Mouse (Mus musculus) forebrain, embryonic 14.5 days (tissue): ENCODE measurements around the gene Extl1. TPM values are rescaled to one million over a fixed set of nuclear protein-coding genes. Genes with fewer than 3 reads are reported as not detected.

ENCODE experiments used
- ATAC-seq: fragments of 200-750 bp; cut with Nextera tagmentation; 2 replicates; pipeline ENCODE4 v1.8.0; 2017; ENCODE audit warnings: mild to moderate bottlenecking, moderate library complexity
- DNase-seq: peaks from one replicate; pipeline ENCODE4 v3.0.0-alpha.2; 2015; ENCODE audit warnings: low spot score
- H3K27ac ChIP-seq: fragments of 300-500 bp; sonication (generic); 2 replicates; pipeline ENCODE4 v1.5.1; 2014; ENCODE audit warnings: low read depth, mild to moderate bottlenecking, control low read depth, low read length, moderate library complexity
- H3K27me3 ChIP-seq: fragments of 300-500 bp; sonication (generic); replicated peaks from 2 replicates; pipeline ENCODE4 v1.6.1; 2014; ENCODE audit warnings: low read length, control low read depth, mixed read lengths; ENCODE audit not compliant: control insufficient read depth, insufficient read depth
- H3K36me3 ChIP-seq: fragments of 300-500 bp; sonication (generic); 2 replicates; pipeline ENCODE4 v1.6.1; 2014; ENCODE audit warnings: low read length, control low read depth; ENCODE audit not compliant: control insufficient read depth, insufficient read depth
- H3K4me1 ChIP-seq: fragments of 300-500 bp; sonication (generic); 2 replicates; pipeline ENCODE4 v1.6.1; 2014; ENCODE audit warnings: antibody characterized with exemption, low read length, control low read depth; ENCODE audit not compliant: control insufficient read depth, insufficient read depth
- H3K4me2 ChIP-seq: fragments of 300-500 bp; sonication (generic); 2 replicates; pipeline ENCODE4 v1.6.1; 2014; ENCODE audit warnings: mild to moderate bottlenecking, control low read depth, low read length
- H3K4me3 ChIP-seq: fragments of 300-500 bp; sonication (generic); 2 replicates; pipeline ENCODE4 v1.5.1; 2014; ENCODE audit warnings: low read depth, low read length, control low read depth
- H3K9ac ChIP-seq: fragments of 300-500 bp; sonication (generic); 2 replicates; pipeline ENCODE4 v1.6.1; 2014; ENCODE audit warnings: mild to moderate bottlenecking, low read length, control low read depth, moderate library complexity
- H3K9me3 ChIP-seq: fragments of 300-500 bp; sonication (generic); replicated peaks from 2 replicates; pipeline ENCODE4 v1.6.1; 2016; ENCODE audit warnings: low read length, control low read depth, mixed read lengths; ENCODE audit not compliant: control insufficient read depth
- WGBS: fragments of 180-500 bp; shearing (Covaris S2); extraction: QIAGEN DNeasy Blood & Tissue Kit; methylation state at CpG from one replicate; pipeline ENCODE4 v1.1.7; 2014; 5-methylcytosine and 5-hydroxymethylcytosine counted together
- polyA plus RNA-seq: library from polyadenylated mRNA; unstranded; fragments of >200 nt; fragmentation: Nextera tagmentation; extraction: Ambion mirVana; gene quantifications from 2 replicates; pipeline ENCODE4 v1.2.1, GENCODE M21; 2014

Extl1 gene
- polyA plus RNA-seq, 1 experiment from 2014 or later: 0.14 TPM

GRCm38 (mm10) chr4:134374306-134374705 is 9.3 kb downstream of the Extl1 start:
- no peak for ATAC-seq
- H3K4me2 ChIP-seq: no peak overlapping the region
- WGBS: 73% methylated on average over 1 of the region's 1 CpGs
- H3K4me3 ChIP-seq: no peak overlapping the region
- H3K9me3 ChIP-seq: no peaks in the 10 kb centered on the region
- no peaks in the 10 kb centered on the region for H3K36me3 ChIP-seq
- H3K4me1 ChIP-seq: peaks cover 6% of the 10 kb centered on the region
- H3K9ac ChIP-seq: no peak overlapping the region
- H3K27ac ChIP-seq: no peak overlapping the region
- peaks cover 29% of the 10 kb centered on the region for H3K27me3 ChIP-seq
- no peak for DNase-seq

DNA sequence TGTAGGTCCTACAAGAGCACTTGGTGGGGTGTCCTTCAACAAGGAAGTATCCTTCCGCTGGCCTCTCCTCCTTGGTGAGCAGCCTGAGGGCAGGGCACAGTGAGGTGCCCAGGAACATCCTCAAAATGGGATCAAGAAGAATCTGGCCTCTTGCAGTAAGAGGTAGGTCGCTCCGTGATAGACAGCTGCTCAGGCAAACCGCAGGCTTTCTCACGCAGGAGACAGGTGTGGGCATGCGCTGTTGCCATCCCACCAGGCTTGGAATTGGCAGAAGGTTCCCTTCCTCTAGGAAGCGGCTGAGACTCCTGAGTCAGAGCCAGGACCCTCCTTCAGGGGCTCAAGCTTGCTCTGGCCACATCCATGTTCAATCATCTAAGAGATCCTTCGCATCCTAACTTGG is 10.4 kb downstream of the Extl1 start:
- Histone ChIP-seq H3K9ac (no peak overlapping the region), H3K4me1 (peaks cover 6% of the 10 kb centered on the region), H3K4me2 (no peak overlapping the region), H3K27ac (no peak overlapping the region), H3K4me3 (no peak overlapping the region), H3K9me3 (no peaks in the 10 kb centered on the region), H3K27me3 (peaks cover 29% of the 10 kb centered on the region), H3K36me3 (no peaks in the 10 kb centered on the region)
- no peak for DNase-seq
- no peak for ATAC-seq
- 80% methylated on average over 8 of the region's 8 CpGs for WGBS

DNA sequence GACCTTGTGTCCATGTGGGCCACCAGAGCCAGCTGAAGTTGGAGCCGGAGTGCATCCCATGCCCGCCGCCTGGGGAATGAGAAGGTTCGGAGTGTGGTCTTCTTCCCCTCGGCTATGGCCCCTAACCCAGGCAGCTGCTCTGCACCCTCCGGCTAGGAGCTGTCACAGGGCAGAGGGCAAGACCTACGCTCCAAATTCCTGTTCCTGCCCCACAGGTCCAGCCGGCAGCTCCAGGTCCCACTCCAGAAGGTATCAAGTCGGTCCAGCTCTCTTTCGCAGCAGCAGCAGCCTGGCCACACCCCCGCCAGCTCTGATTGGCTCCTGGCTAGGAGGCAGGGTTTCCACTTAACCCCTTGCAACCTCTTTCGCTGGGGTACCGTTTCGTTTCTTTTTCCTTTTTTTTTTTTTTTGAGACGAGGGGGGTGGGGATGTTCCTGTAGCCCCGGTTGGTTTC is 11.3 kb downstream of the Extl1 start:
- peak overlapping the region; percentile 36 for H3K4me3 ChIP-seq
- H3K4me2 ChIP-seq: peak overlapping the region; percentile 79
- no peaks in the 10 kb centered on the region for H3K36me3 ChIP-seq
- H3K9me3 ChIP-seq: no peaks in the 10 kb centered on the region
- DNase-seq (peak; percentile 86), ATAC-seq (peak; percentile 91)
- H3K9ac ChIP-seq: peak overlapping the region; percentile 59
- H3K4me1 ChIP-seq: peaks cover 6% of the 10 kb centered on the region
- under 1% methylated on average over 16 of the region's 16 CpGs for WGBS
- H3K27me3 ChIP-seq: peaks cover 29% of the 10 kb centered on the region
- H3K27ac ChIP-seq: no peak overlapping the region

GRCm38 (mm10) chr4:134371316-134371855 is 12.3 kb downstream of the Extl1 start:
- H3K4me2 ChIP-seq: peak overlapping the region; percentile 79
- no peak for ATAC-seq
- peak overlapping the region; percentile 36 for H3K4me3 ChIP-seq
- no peaks in the 10 kb centered on the region for H3K9me3 ChIP-seq
- no peak overlapping the region for H3K27ac ChIP-seq
- H3K36me3 ChIP-seq: no peaks in the 10 kb centered on the region
- peaks cover 29% of the 10 kb centered on the region for H3K27me3 ChIP-seq
- WGBS: 2% methylated on average over 17 of the region's 17 CpGs
- peaks cover 6% of the 10 kb centered on the region for H3K4me1 ChIP-seq
- H3K9ac ChIP-seq: no peak overlapping the region; the same call in 1 of the 2 replicates
- no peak for DNase-seq

DNA sequence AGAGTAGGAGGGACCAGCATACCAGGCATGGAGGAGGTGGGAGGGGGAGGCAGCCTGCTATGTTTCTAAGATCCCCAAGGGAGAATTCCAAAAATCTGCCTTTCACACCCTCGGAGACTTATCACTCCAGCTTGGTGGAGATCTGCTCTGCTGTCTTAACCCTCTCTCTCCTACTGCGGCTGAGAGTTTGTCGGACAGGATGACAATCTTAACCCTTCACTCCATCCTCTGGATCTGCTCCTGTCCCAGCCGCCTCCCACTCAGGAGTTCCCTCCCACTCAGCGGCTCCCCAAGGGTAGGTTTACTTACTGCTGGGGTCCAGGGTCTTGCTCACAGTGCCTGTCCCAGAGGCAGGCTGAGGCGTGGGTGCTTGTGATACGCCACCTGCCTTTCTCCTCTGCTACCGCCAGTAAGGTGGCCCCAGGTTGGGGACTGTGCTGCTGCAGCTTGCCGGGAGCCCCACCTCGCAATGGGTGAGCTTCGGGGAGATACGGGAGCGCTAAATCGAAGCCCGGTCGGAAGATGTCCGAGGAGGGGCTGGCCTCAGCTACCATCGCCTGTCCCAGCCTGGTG is 12.9 kb downstream of the Extl1 start:
- peaks cover 29% of the 10 kb centered on the region for H3K27me3 ChIP-seq
- H3K4me1 ChIP-seq: peaks cover 6% of the 10 kb centered on the region
- no peaks in the 10 kb centered on the region for H3K36me3 ChIP-seq
- no peak overlapping the region for H3K27ac ChIP-seq
- 2% methylated on average over 18 of the region's 18 CpGs for WGBS
- ATAC-seq: no peak; the same call in 1 of the 2 replicates
- DNase-seq: no peak
- peak overlapping the region; percentile 36; the same call in 1 of the 2 replicates for H3K4me3 ChIP-seq
- H3K4me2 ChIP-seq: peak overlapping the region; percentile 79
- no peak overlapping the region; the same call in 1 of the 2 replicates for H3K9ac ChIP-seq
- no peaks in the 10 kb centered on the region for H3K9me3 ChIP-seq

GRCm38 (mm10) chr4:134365280-134365679 is 18.4 kb downstream of the Extl1 start:
- H3K27ac ChIP-seq: no peak overlapping the region
- H3K9me3 ChIP-seq: no peaks in the 10 kb centered on the region
- no peak overlapping the region for H3K4me3 ChIP-seq
- WGBS: 44% methylated on average over 5 of the region's 5 CpGs
- DNase-seq (no peak), ATAC-seq (no peak)
- no peak overlapping the region for H3K9ac ChIP-seq
- H3K4me1 ChIP-seq: no peaks in the 10 kb centered on the region
- peaks cover 9% of the 10 kb centered on the region for H3K27me3 ChIP-seq
- no peak overlapping the region for H3K4me2 ChIP-seq
- no peaks in the 10 kb centered on the region for H3K36me3 ChIP-seq

DNA sequence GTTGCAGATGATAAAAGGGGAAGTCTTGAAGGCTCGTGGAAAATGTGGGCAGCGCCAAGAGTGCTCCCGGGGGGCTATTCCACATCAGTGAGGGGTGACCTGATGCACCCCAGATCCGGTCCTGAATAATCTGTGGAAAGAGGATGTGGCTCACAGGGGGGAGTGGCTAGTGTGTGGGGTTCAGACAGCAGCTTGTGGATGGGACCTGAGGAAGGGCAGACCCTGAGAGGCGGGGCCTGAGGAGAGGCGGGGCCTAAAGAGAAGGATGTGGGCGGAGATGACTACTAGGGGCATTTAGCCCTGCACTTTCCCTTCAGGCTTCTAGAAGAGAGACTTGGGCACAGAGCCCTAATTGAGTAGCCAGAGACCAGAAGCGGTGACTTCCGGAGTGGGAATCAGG is 21.1 kb downstream of the Extl1 start:
- H3K4me2 ChIP-seq: no peak overlapping the region
- ATAC-seq (no peak), DNase-seq (no peak)
- no peak overlapping the region for H3K27ac ChIP-seq
- H3K9me3 ChIP-seq: no peaks in the 10 kb centered on the region
- H3K4me1 ChIP-seq: no peaks in the 10 kb centered on the region
- H3K36me3 ChIP-seq: no peaks in the 10 kb centered on the region
- 22% methylated on average over 9 of the region's 9 CpGs for WGBS
- no peaks in the 10 kb centered on the region for H3K27me3 ChIP-seq
- no peak overlapping the region for H3K4me3 ChIP-seq
- H3K9ac ChIP-seq: no peak overlapping the region

GRCm38 (mm10) chr4:134362124-134362523 is 21.5 kb downstream of the Extl1 start:
- no peak overlapping the region for H3K27ac ChIP-seq
- no peak overlapping the region for H3K4me2 ChIP-seq
- no peak overlapping the region for H3K4me3 ChIP-seq
- DNase-seq (no peak), ATAC-seq (no peak)
- H3K27me3 ChIP-seq: no peaks in the 10 kb centered on the region
- no peaks in the 10 kb centered on the region for H3K36me3 ChIP-seq
- no peaks in the 10 kb centered on the region for H3K9me3 ChIP-seq
- WGBS: 61% methylated on average over 9 of the region's 9 CpGs
- H3K4me1 ChIP-seq: 0 out of 2 replicates have a peak, but pooled peaks cover 1% of the 10 kb centered on the region
- no peak overlapping the region for H3K9ac ChIP-seq

- Histone ChIP-seq H3K4me2 (no peak overlapping the region), H3K9ac (no peak overlapping the region), H3K36me3 (no peaks in the 10 kb centered on the region), H3K27me3 (no peaks in the 10 kb centered on the region), H3K9me3 (no peaks in the 10 kb centered on the region), H3K27ac (no peak overlapping the region), H3K4me3 (no peak overlapping the region), H3K4me1 (0 out of 2 replicates have a peak, but pooled peaks cover 3% of the 10 kb centered on the region)
- no peak for DNase-seq
- 47% methylated on average over 5 of the region's 5 CpGs for WGBS
- ATAC-seq: no peak
Measured at GRCm38 (mm10) chr4:134361215-134361614, 22.4 kb downstream of the Extl1 start.
